Mouse (Mus musculus): Measurements from ENCODE around the gene Gsn. TPM values are rescaled to one million over a fixed set of nuclear protein-coding genes. Genes with fewer than 3 reads are reported as not detected.
A peak's percentile ranks its signal among the peaks of the same experiment; 100 is the strongest.

Gene Gsn
- polyA plus RNA-seq, 1 experiment from 2014 or later: 16.7 TPM

DNA sequence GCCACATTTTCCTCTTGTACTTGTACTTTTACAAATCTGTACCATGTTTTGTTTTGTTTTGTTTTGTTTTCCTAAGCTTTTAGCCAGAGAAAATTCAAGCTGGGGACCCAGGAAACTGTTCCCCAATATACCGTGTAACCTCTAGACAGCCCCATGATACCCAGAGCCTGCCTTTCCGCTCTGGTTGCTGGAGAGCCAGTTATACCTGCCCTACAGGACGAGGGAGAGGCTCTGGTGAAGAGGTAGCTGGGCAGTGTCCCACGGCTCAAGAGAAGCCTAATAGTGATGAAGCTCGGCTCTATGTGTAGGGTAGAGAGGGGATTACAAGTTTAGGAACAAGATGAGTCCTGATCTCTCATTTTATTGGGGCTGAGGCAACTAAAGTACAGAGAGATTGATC is 29.0 kb downstream of the Gsn start:
- H3K4me2 ChIP-seq (ENCODE audit: low read length): no peak overlapping the region
- no peak overlapping the region for H3K9ac ChIP-seq (replicated peaks; ENCODE audit: low read depth, low read length)
- no peak overlapping the region for H3K4me3 ChIP-seq (replicated peaks; ENCODE audit: low read length)
- peaks cover 4% of the 10 kb centered on the region; the same call in 1 of the 2 replicates for H3K4me1 ChIP-seq (replicated peaks; ENCODE audit: control insufficient read depth, insufficient read depth, low read length)
- WGBS: 79% methylated on average over 5 of the region's 5 CpGs
- no peaks in the 10 kb centered on the region for H3K36me3 ChIP-seq (ENCODE audit: control insufficient read depth, insufficient read depth)
- H3K9me3 ChIP-seq (ENCODE audit: control insufficient read depth, low read length): no peaks in the 10 kb centered on the region
- peaks cover 19% of the 10 kb centered on the region for H3K27me3 ChIP-seq (replicated peaks; ENCODE audit: control insufficient read depth, insufficient read depth, low read length)
- no peak overlapping the region for H3K27ac ChIP-seq (ENCODE audit: low read length)
- no peak for ATAC-seq

DNA sequence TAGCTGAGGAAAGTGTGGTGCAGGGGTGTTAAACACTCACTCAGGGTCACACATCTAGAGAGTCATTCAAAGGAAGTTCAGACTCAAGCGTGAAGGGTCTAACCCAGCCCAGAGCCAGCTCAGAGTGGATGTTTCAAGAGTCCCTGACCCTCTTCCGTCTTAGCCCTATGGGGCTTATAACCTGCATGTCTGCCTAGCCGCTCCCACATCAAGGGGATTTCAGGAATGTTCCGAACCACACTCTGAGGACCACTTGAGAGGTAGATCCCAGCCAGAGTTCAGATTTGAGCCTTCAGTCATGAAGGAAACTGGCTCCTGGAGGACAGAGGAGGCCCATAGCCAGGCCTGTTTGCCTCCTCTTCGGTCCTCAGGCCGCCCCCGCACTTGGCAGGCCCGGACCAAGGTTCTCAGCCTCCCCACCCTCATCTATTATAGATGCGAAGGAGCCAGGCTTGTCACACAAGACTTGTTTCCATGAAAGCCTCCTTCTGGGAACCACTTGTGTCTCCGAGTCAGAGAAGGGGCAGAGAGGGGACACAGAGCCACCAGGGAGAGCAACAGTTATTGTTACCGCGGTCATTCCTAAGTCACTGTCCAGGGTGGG is 30.9 kb downstream of the Gsn start:
- Histone ChIP-seq H3K9me3 (ENCODE audit: control insufficient read depth, low read length) (no peaks in the 10 kb centered on the region), H3K27me3 (replicated peaks; ENCODE audit: control insufficient read depth, insufficient read depth, low read length) (peaks cover 8% of the 10 kb centered on the region), H3K4me1 (replicated peaks; ENCODE audit: control insufficient read depth, insufficient read depth, low read length) (peaks cover 4% of the 10 kb centered on the region; the same call in 1 of the 2 replicates), H3K27ac (ENCODE audit: low read length) (no peak overlapping the region), H3K9ac (replicated peaks; ENCODE audit: low read depth, low read length) (no peak overlapping the region), H3K4me3 (replicated peaks; ENCODE audit: low read length) (no peak overlapping the region), H3K4me2 (ENCODE audit: low read length) (no peak overlapping the region), H3K36me3 (ENCODE audit: control insufficient read depth, insufficient read depth) (no peaks in the 10 kb centered on the region)
- no peak for ATAC-seq
- WGBS: 80% methylated on average over 12 of the region's 12 CpGs

DNA sequence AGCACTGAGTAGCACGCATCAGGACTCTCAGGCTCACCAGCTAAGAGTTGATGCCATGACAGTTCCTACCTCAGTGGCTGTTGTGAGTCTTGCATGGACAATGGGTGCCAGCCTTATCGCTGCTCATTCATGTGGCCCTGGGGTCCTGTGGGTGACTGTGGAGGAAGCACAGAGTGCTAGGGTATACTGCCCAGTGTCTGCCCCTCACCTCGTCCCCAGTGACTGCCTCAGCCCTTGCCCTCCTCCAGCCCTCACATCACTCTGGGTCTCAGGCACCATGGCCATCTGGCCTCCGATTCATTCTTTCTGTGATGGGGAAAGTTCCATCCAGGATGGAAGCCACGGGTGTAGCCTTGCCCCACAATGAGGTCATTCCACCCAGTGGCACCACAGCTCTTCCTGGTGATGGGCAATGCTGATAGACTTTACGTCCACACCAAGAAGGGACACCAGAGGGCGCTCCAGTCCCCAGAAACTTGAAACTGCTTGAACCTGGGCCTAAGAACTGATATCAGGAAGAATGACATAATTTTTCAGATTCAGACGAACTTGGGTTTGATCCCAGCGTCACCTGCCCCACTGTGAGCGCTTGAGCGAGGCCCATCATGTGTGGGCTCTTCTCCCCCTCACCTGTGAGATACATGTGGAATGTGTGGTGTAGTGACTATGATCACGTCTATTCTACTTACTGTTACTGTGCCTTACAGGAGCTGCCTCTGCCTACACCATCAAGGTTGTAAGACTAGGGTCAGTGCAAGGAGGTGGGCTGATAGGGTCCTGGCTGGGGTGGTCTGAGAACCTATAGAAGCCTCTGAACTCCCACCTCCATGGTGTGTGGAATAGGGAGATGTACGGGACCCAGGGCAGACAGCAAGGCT is 32.8 kb downstream of the Gsn start:
- H3K27ac ChIP-seq (ENCODE audit: low read length): no peak overlapping the region
- no peak overlapping the region for H3K4me3 ChIP-seq (replicated peaks; ENCODE audit: low read length)
- H3K4me2 ChIP-seq (ENCODE audit: low read length): no peak overlapping the region
- peak; percentile 60; the same call in 1 of the 2 replicates for ATAC-seq
- H3K4me1 ChIP-seq (replicated peaks; ENCODE audit: control insufficient read depth, insufficient read depth, low read length): no peaks in the 10 kb centered on the region
- no peaks in the 10 kb centered on the region for H3K27me3 ChIP-seq (replicated peaks; ENCODE audit: control insufficient read depth, insufficient read depth, low read length)
- no peaks in the 10 kb centered on the region for H3K9me3 ChIP-seq (ENCODE audit: control insufficient read depth, low read length)
- 45% methylated on average over 13 of the region's 13 CpGs for WGBS
- no peaks in the 10 kb centered on the region for H3K36me3 ChIP-seq (ENCODE audit: control insufficient read depth, insufficient read depth)
- H3K9ac ChIP-seq (replicated peaks; ENCODE audit: low read depth, low read length): no peak overlapping the region

GRCm38 (mm10) chr2:35291856-35292255 is 35.7 kb downstream of the Gsn start:
- H3K4me1 ChIP-seq (replicated peaks; ENCODE audit: control insufficient read depth, insufficient read depth, low read length): no peaks in the 10 kb centered on the region
- 13% methylated on average over 3 of the region's 3 CpGs for WGBS
- H3K4me2 ChIP-seq (ENCODE audit: low read length): no peak overlapping the region
- no peak overlapping the region for H3K27ac ChIP-seq (ENCODE audit: low read length)
- H3K9ac ChIP-seq (replicated peaks; ENCODE audit: low read depth, low read length): no peak overlapping the region
- H3K36me3 ChIP-seq (ENCODE audit: control insufficient read depth, insufficient read depth): no peaks in the 10 kb centered on the region
- no peak overlapping the region for H3K4me3 ChIP-seq (replicated peaks; ENCODE audit: low read length)
- H3K27me3 ChIP-seq (replicated peaks; ENCODE audit: control insufficient read depth, insufficient read depth, low read length): no peaks in the 10 kb centered on the region
- no peaks in the 10 kb centered on the region for H3K9me3 ChIP-seq (ENCODE audit: control insufficient read depth, low read length)
- ATAC-seq: no peak

GRCm38 (mm10) chr2:35292700-35293099 is 36.5 kb downstream of the Gsn start:
- Histone ChIP-seq H3K27me3 (replicated peaks; ENCODE audit: control insufficient read depth, insufficient read depth, low read length) (no peaks in the 10 kb centered on the region), H3K36me3 (ENCODE audit: control insufficient read depth, insufficient read depth) (no peaks in the 10 kb centered on the region), H3K4me2 (ENCODE audit: low read length) (no peak overlapping the region), H3K9ac (replicated peaks; ENCODE audit: low read depth, low read length) (no peak overlapping the region), H3K4me3 (replicated peaks; ENCODE audit: low read length) (no peak overlapping the region), H3K27ac (ENCODE audit: low read length) (no peak overlapping the region), H3K4me1 (replicated peaks; ENCODE audit: control insufficient read depth, insufficient read depth, low read length) (no peaks in the 10 kb centered on the region), H3K9me3 (ENCODE audit: control insufficient read depth, low read length) (no peaks in the 10 kb centered on the region)
- WGBS: 68% methylated on average over 3 of the region's 3 CpGs
- ATAC-seq: no peak

- no peak overlapping the region for H3K27ac ChIP-seq (ENCODE audit: low read length)
- WGBS: 88% methylated on average over 8 of the region's 8 CpGs
- H3K27me3 ChIP-seq (replicated peaks; ENCODE audit: control insufficient read depth, insufficient read depth, low read length): no peaks in the 10 kb centered on the region
- H3K36me3 ChIP-seq (ENCODE audit: control insufficient read depth, insufficient read depth): no peaks in the 10 kb centered on the region
- H3K4me2 ChIP-seq (ENCODE audit: low read length): no peak overlapping the region
- H3K9me3 ChIP-seq (ENCODE audit: control insufficient read depth, low read length): no peaks in the 10 kb centered on the region
- no peaks in the 10 kb centered on the region for H3K4me1 ChIP-seq (replicated peaks; ENCODE audit: control insufficient read depth, insufficient read depth, low read length)
- H3K4me3 ChIP-seq (replicated peaks; ENCODE audit: low read length): no peak overlapping the region
- ATAC-seq: no peak
- H3K9ac ChIP-seq (replicated peaks; ENCODE audit: low read depth, low read length): no peak overlapping the region
Measured at GRCm38 (mm10) chr2:35293291-35293690, 37.1 kb downstream of the Gsn start.

GRCm38 (mm10) chr2:35297703-35298332 is 41.6 kb downstream of the Gsn start:
- Histone ChIP-seq H3K4me1 (replicated peaks; ENCODE audit: control insufficient read depth, insufficient read depth, low read length) (no peaks in the 10 kb centered on the region), H3K9me3 (ENCODE audit: control insufficient read depth, low read length) (no peaks in the 10 kb centered on the region), H3K27ac (ENCODE audit: low read length) (no peak overlapping the region), H3K4me3 (replicated peaks; ENCODE audit: low read length) (no peak overlapping the region), H3K36me3 (ENCODE audit: control insufficient read depth, insufficient read depth) (no peaks in the 10 kb centered on the region), H3K4me2 (ENCODE audit: low read length) (no peak overlapping the region), H3K9ac (replicated peaks; ENCODE audit: low read depth, low read length) (no peak overlapping the region), H3K27me3 (replicated peaks; ENCODE audit: control insufficient read depth, insufficient read depth, low read length) (no peaks in the 10 kb centered on the region)
- ATAC-seq: peak; percentile 72
- 31% methylated on average over 15 of the region's 15 CpGs for WGBS

GRCm38 (mm10) chr2:35299437-35299836 is 43.3 kb downstream of the Gsn start:
- Histone ChIP-seq H3K4me1 (replicated peaks; ENCODE audit: control insufficient read depth, insufficient read depth, low read length) (no peaks in the 10 kb centered on the region), H3K36me3 (ENCODE audit: control insufficient read depth, insufficient read depth) (no peaks in the 10 kb centered on the region), H3K4me2 (ENCODE audit: low read length) (no peak overlapping the region), H3K27ac (ENCODE audit: low read length) (no peak overlapping the region), H3K4me3 (replicated peaks; ENCODE audit: low read length) (no peak overlapping the region), H3K9me3 (ENCODE audit: control insufficient read depth, low read length) (no peaks in the 10 kb centered on the region), H3K27me3 (replicated peaks; ENCODE audit: control insufficient read depth, insufficient read depth, low read length) (no peaks in the 10 kb centered on the region), H3K9ac (replicated peaks; ENCODE audit: low read depth, low read length) (no peak overlapping the region)
- WGBS: 90% methylated on average over 2 of the region's 2 CpGs
- no peak for ATAC-seq

DNA sequence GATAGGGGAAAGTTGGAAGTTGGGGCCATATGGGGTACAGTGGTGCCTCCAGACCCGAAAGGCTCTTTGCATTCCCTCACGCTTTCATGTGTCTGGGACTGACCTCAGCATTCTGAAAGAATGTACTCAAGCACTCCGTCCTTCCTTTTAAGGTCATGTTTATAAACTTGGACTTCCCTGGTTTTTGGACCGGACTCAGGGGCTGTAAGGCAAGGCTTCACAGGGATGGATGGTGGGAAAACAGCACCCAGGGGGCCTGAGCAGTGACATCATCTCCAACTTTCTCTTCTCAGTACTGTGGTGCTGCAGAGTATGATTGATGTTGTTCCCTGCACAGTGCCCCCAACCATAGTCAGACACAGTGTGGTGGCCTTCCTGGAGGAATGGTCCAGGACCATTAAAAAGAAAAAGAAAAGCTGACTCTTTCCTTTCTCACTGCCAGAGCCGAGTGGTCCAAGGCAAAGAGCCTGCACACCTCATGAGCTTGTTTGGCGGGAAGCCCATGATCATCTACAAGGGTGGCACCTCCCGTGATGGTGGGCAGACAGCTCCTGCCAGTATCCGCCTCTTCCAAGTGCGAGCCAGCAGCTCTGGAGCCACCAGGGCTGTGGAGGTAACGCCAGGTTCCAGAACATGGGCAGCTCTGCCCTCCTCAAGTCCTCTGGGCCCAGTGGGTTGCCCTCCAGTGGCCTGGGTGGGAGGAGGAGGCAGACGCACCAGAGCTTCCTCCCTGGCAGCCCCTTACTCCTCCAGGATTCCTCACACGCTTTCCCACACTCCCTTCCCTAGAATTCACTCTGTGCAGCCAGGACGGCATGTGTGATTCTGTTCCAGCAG is 46.1 kb downstream of the Gsn start:
- no peak overlapping the region for H3K9ac ChIP-seq (replicated peaks; ENCODE audit: low read depth, low read length)
- 82% methylated on average over 13 of the region's 13 CpGs for WGBS
- H3K4me2 ChIP-seq (ENCODE audit: low read length): no peak overlapping the region
- no peak for ATAC-seq
- no peak overlapping the region for H3K4me3 ChIP-seq (replicated peaks; ENCODE audit: low read length)
- H3K9me3 ChIP-seq (ENCODE audit: control insufficient read depth, low read length): no peaks in the 10 kb centered on the region
- H3K27me3 ChIP-seq (replicated peaks; ENCODE audit: control insufficient read depth, insufficient read depth, low read length): no peaks in the 10 kb centered on the region
- H3K36me3 ChIP-seq (ENCODE audit: control insufficient read depth, insufficient read depth): no peaks in the 10 kb centered on the region
- H3K27ac ChIP-seq (ENCODE audit: low read length): no peak overlapping the region
- H3K4me1 ChIP-seq (replicated peaks; ENCODE audit: control insufficient read depth, insufficient read depth, low read length): no peaks in the 10 kb centered on the region
